In genomic region chr7:126428154-126428553, GRCm38 (mm10) we compare ENCODE assay signal across 8 mouse cellular contexts. TPM values are rescaled to one million over a fixed set of nuclear protein-coding genes. Genes with fewer than 3 reads are reported as not detected.
DNase-seq lines count a peak whose midpoint lies in the region; ATAC-seq and TF ChIP-seq lines count a peak whose summit lies in the region.

No protein-coding gene starts in this region.

- intact Hi-C loops in left cerebral cortex, postnatal 10 days (cut with DNase I): no loop called here

- TF ChIP-seq CTCF in spleen, adult 2 months (IDR thresholded peaks at IDR 0.05; ENCODE audit: extremely low read depth, insufficient read depth, insufficient read length, insufficient replicate concordance): no peak

- peak overlapping the region; percentile 87 for H3K9ac ChIP-seq in limb, embryonic 15.5 days
- H3K9ac ChIP-seq in stomach, embryonic 16.5 days (ENCODE audit: low read length): peak overlapping the region; percentile 89

- no peak for ATAC-seq in limb, embryonic 15.5 days (ENCODE audit: insufficient number of reproducible peaks, low FRiP score, low TSS enrichment, low read depth)
- no peak; the same call in 1 of the 2 replicates for ATAC-seq in stomach, embryonic 16.5 days (ENCODE audit: insufficient read depth, low FRiP score)

- no peaks in the 10 kb centered on the region for H3K9me3 ChIP-seq in limb, embryonic 15.5 days
- no peaks in the 10 kb centered on the region for H3K9me3 ChIP-seq in stomach, embryonic 16.5 days (replicated peaks; ENCODE audit: control insufficient read depth, low read length)

- WGBS in spleen, adult 2 months: 29% methylated on average over 4 of the region's 4 CpGs
- WGBS in limb, embryonic 15.5 days: 15% methylated on average over 4 of the region's 4 CpGs
- 11% methylated on average over 4 of the region's 4 CpGs for WGBS in stomach, embryonic 16.5 days

- H3K27me3 ChIP-seq in spleen, adult 2 months (ENCODE audit: control insufficient read depth, insufficient read depth, low read length): no peaks in the 10 kb centered on the region
- no peaks in the 10 kb centered on the region for H3K27me3 ChIP-seq in limb, embryonic 15.5 days
- no peaks in the 10 kb centered on the region for H3K27me3 ChIP-seq in stomach, embryonic 16.5 days (ENCODE audit: control insufficient read depth, insufficient read depth, low read length)

- TF ChIP-seq POLR2A in spleen, adult 2 months (IDR thresholded peaks at IDR 0.05; ENCODE audit: low read depth, low read length): no peak

- peak overlapping the region; percentile 82 for H3K4me2 ChIP-seq in limb, embryonic 15.5 days
- peak overlapping the region; percentile 75 for H3K4me2 ChIP-seq in stomach, embryonic 16.5 days (ENCODE audit: low read depth, low read length)

- peaks cover 12% of the 10 kb centered on the region for H3K36me3 ChIP-seq in spleen, adult 2 months (ENCODE audit: control insufficient read depth, insufficient read depth, low read length)
- H3K36me3 ChIP-seq in limb, embryonic 15.5 days: peaks cover 16% of the 10 kb centered on the region
- H3K36me3 ChIP-seq in stomach, embryonic 16.5 days (ENCODE audit: control insufficient read depth, insufficient read depth, low read length): no peaks in the 10 kb centered on the region

- peaks cover 15% of the 10 kb centered on the region; the same call in 1 of the 2 replicates for H3K4me1 ChIP-seq in spleen, adult 2 months (ENCODE audit: control insufficient read depth, insufficient read depth, insufficient read length)
- peaks cover 19% of the 10 kb centered on the region for H3K4me1 ChIP-seq in limb, embryonic 15.5 days
- peaks cover 16% of the 10 kb centered on the region for H3K4me1 ChIP-seq in stomach, embryonic 16.5 days (ENCODE audit: control insufficient read depth, insufficient read depth, low read length)

- H3K27ac ChIP-seq in spleen, adult 2 months (ENCODE audit: insufficient read depth, low read length): peak overlapping the region; percentile 97
- H3K27ac ChIP-seq in limb, embryonic 15.5 days: peak overlapping the region; percentile 98
- H3K27ac ChIP-seq in stomach, embryonic 16.5 days (ENCODE audit: low read length): peak overlapping the region; percentile 98

- peak overlapping the region; percentile 84 for H3K4me3 ChIP-seq in spleen, adult 2 months (ENCODE audit: extremely low read depth, insufficient read depth, insufficient read length)
- peak overlapping the region; percentile 75 for H3K4me3 ChIP-seq in limb, embryonic 15.5 days
- peak overlapping the region; percentile 80 for H3K4me3 ChIP-seq in stomach, embryonic 16.5 days (replicated peaks; ENCODE audit: low read length)

- DNase-seq in cerebellum, adult 11-12 months: peak; percentile 19
- DNase-seq in cerebellum, adult 11 months: no peak
- DNase-seq in spleen, adult 2 months (ENCODE audit: low read depth in 1 of 2, low spot score in 2 of 2): no peak
- DNase-seq in spleen, postnatal 14 days (ENCODE audit: low spot score in 2 of 2): no peak
- no peak for DNase-seq in embryo, embryonic 10.5 days (ENCODE audit: low spot score)
- DNase-seq in left cerebral cortex, postnatal 10 days (ENCODE audit: extremely low spot score in 1 of 2, low spot score in 2 of 2): no peak

RNA-seq across cellular contexts. Expression of gene Rabep2, which starts 0.4 kb away (rescaled TPM):
- polyA plus RNA-seq in spleen, adult 2 months (2012; rRNA removed): 60.3 and 73.9 TPM in 2 replicates
- polyA plus RNA-seq in limb, embryonic 15.5 days (2015; fragmentation: Nextera tagmentation; extraction: Ambion mirVana): 39.3 and 39.4 TPM in 2 replicates
- 28.0 and 31.5 TPM in 2 replicates for polyA plus RNA-seq in stomach, embryonic 16.5 days (2015; fragmentation: Nextera tagmentation; extraction: Ambion mirVana)
- 1 to 10 TPM; 8.7 to 8.8 TPM for total RNA-seq in left cerebral cortex, postnatal 10 days (2021)

RNA-seq across cellular contexts. Expression of gene Cd19, which starts 13.5 kb away (rescaled TPM):
- 268 and 290 TPM in 2 replicates for polyA plus RNA-seq in spleen, adult 2 months (2012; rRNA removed)
- polyA plus RNA-seq in limb, embryonic 15.5 days (2015; fragmentation: Nextera tagmentation; extraction: Ambion mirVana): 0.13 and 0.48 TPM in 2 replicates
- 0.62 and 0.75 TPM in 2 replicates for polyA plus RNA-seq in stomach, embryonic 16.5 days (2015; fragmentation: Nextera tagmentation; extraction: Ambion mirVana)
- total RNA-seq in left cerebral cortex, postnatal 10 days (2021): not detected

RNA-seq across cellular contexts. Expression of gene Nfatc2ip, which starts 31.6 kb away (rescaled TPM):
- polyA plus RNA-seq in spleen, adult 2 months (2012; rRNA removed): 9.0 and 10.7 TPM in 2 replicates
- polyA plus RNA-seq in limb, embryonic 15.5 days (2015; fragmentation: Nextera tagmentation; extraction: Ambion mirVana): 2.0 and 2.2 TPM in 2 replicates
- 1.1 and 1.4 TPM in 2 replicates for polyA plus RNA-seq in stomach, embryonic 16.5 days (2015; fragmentation: Nextera tagmentation; extraction: Ambion mirVana)
- 1 to 10 TPM; 8.0 to 8.2 TPM for total RNA-seq in left cerebral cortex, postnatal 10 days (2021)

RNA-seq across cellular contexts. Expression of gene Atp2a1, which starts 34.8 kb away (rescaled TPM):
- 2.4 and 2.6 TPM in 2 replicates for polyA plus RNA-seq in spleen, adult 2 months (2012; rRNA removed)
- 82.8 and 290 TPM in 2 replicates for polyA plus RNA-seq in limb, embryonic 15.5 days (2015; fragmentation: Nextera tagmentation; extraction: Ambion mirVana)
- polyA plus RNA-seq in stomach, embryonic 16.5 days (2015; fragmentation: Nextera tagmentation; extraction: Ambion mirVana): 4.0 and 110 TPM in 2 replicates
- total RNA-seq in left cerebral cortex, postnatal 10 days (2021): under 1 TPM in 1 of 2 experiments, not detected in 1; 0.20 TPM

RNA-seq across cellular contexts. Expression of gene Sh2b1, which starts 47.1 kb away (rescaled TPM):
- 53.4 and 67.4 TPM in 2 replicates for polyA plus RNA-seq in spleen, adult 2 months (2012; rRNA removed)
- polyA plus RNA-seq in limb, embryonic 15.5 days (2015; fragmentation: Nextera tagmentation; extraction: Ambion mirVana): 51.9 and 53.7 TPM in 2 replicates
- 40.9 and 42.1 TPM in 2 replicates for polyA plus RNA-seq in stomach, embryonic 16.5 days (2015; fragmentation: Nextera tagmentation; extraction: Ambion mirVana)
- total RNA-seq in left cerebral cortex, postnatal 10 days (2021): 10 to 100 TPM; 68.3 to 68.6 TPM

Comparison
In these comparisons a context has a peak if more than half of its experiments do, and no peak if none do; other contexts are left out.
1. RNA of gene Cd19, which starts 13.5 kb away (polyA plus RNA-seq): 268 to 290 TPM in spleen, adult 2 months; 0.62 to 0.75 TPM in stomach, embryonic 16.5 days and 0.13 to 0.48 TPM in limb, embryonic 15.5 days; every median in the first group is over 100 times any median in the second.
2. Peak in every context shown above with its lines, with median percentiles within 50 percentile points of each other: H3K27ac ChIP-seq and H3K4me3 ChIP-seq.